Mouse (Mus musculus) CH12.LX (cell line): Measurements from ENCODE around the gene Cd38. TPM values are rescaled to one million over a fixed set of nuclear protein-coding genes. Genes with fewer than 3 reads are reported as not detected.

Experiments used
- DNase-seq: peaks from one replicate; pipeline ENCODE4 v3.0.0-alpha.2; 2013; ENCODE audit errors: extremely low read depth
- H3K27ac ChIP-seq: 2 replicates; pipeline ENCODE4 v1.5.1; 2012; ENCODE audit warnings: low read depth, mild to moderate bottlenecking, control low read depth, moderate library complexity; ENCODE audit not compliant: insufficient read depth
- H3K27me3 ChIP-seq: replicated peaks from 2 replicates; pipeline ENCODE3; 2012; ENCODE audit warnings: inconsistent platforms
- H3K36me3 ChIP-seq, 2 experiments: replicated peaks in 1 of 2; 2 replicates each; pipeline versions ENCODE3 to v1.6.1; 2012; ENCODE audit warnings: inconsistent platforms in 1 of 2, low read length in 1 of 2, mild to moderate bottlenecking in 1 of 2, mixed read lengths in 1 of 2, moderate library complexity in 1 of 2; ENCODE audit not compliant: control insufficient read depth in 1 of 2, insufficient read depth in 1 of 2
- H3K4me1 ChIP-seq, 2 experiments: 2 replicates each; pipeline ENCODE4 v1.6.1; 2012; ENCODE audit warnings: inconsistent platforms in 1 of 2, moderate library complexity in 1 of 2; ENCODE audit not compliant: insufficient read depth in 2 of 2, control insufficient read depth in 1 of 2
- H3K4me2 ChIP-seq: 2 replicates; pipeline ENCODE4 v1.6.1; 2012; ENCODE audit warnings: low read depth, mild to moderate bottlenecking, control low read depth; ENCODE audit not compliant: poor library complexity, insufficient read depth, severe bottlenecking
- H3K4me3 ChIP-seq, 3 experiments: fragments of 150-350 bp in 1 of 3; sonication (generic) in 1 of 3; replicated peaks in 1 of 3; 2 replicates each; pipeline versions ENCODE3 to v1.5.1; 2011 to 2012; ENCODE audit warnings: low read depth in 2 of 3, low read length in 2 of 3, mild to moderate bottlenecking in 2 of 3, moderate library complexity in 2 of 3, control low read depth in 1 of 3, improper control_type of control experiment in 1 of 3, inconsistent platforms in 1 of 3, mixed read lengths in 1 of 3; ENCODE audit not compliant: poor library complexity in 1 of 3
- H3K79me2 ChIP-seq: replicated peaks from 2 replicates; pipeline ENCODE4 v1.6.1; 2012; ENCODE audit warnings: mild to moderate bottlenecking, moderate library complexity; ENCODE audit not compliant: control insufficient read depth, poor library complexity, insufficient read depth, severe bottlenecking; ENCODE audit errors: extremely low read depth
- H3K9ac ChIP-seq: 2 replicates; pipeline ENCODE4 v1.6.1; 2012; ENCODE audit warnings: low read depth, mild to moderate bottlenecking, control low read depth, moderate library complexity; ENCODE audit not compliant: insufficient read depth
- H3K9me3 ChIP-seq: replicated peaks from 2 replicates; pipeline ENCODE3; 2012; ENCODE audit warnings: low read length, inconsistent platforms, mixed read lengths
- BHLHE40 ChIP-seq: IDR thresholded peaks from 2 replicates; pipeline ENCODE4 v1.6.1; 2011; ENCODE audit warnings: mild to moderate bottlenecking, low read depth, low read length, improper control_type of control experiment
- CHD1 ChIP-seq: IDR thresholded peaks from 2 replicates; pipeline ENCODE4 v1.6.1; 2012; ENCODE audit warnings: low read depth, low read length, improper control_type of control experiment, inconsistent platforms
- CHD2 ChIP-seq: IDR thresholded peaks from 2 replicates; pipeline ENCODE4 v1.6.1; 2011; ENCODE audit warnings: low read length, improper control_type of control experiment
- CTCF ChIP-seq, 2 experiments: IDR thresholded peaks in 1 of 2; conservative IDR thresholded peaks in 1 of 2; 2 replicates each; pipeline ENCODE4 v1.5.1; 2011 to 2012; ENCODE audit warnings: low read depth in 2 of 2, low read length in 2 of 2, improper control_type of control experiment in 1 of 2, inconsistent platforms in 1 of 2, mild to moderate bottlenecking in 1 of 2, moderate library complexity in 1 of 2
- E2F4 ChIP-seq: IDR thresholded peaks from 2 replicates; pipeline ENCODE4 v1.6.1; 2011; ENCODE audit warnings: low read depth, low read length, improper control_type of control experiment; ENCODE audit not compliant: insufficient replicate concordance
- ELF1 ChIP-seq: IDR thresholded peaks from 2 replicates; pipeline ENCODE4 v1.6.1; 2014; ENCODE audit warnings: low read depth, mild to moderate bottlenecking, inconsistent platforms, low read length, improper control_type of control experiment
- EP300 ChIP-seq: IDR thresholded peaks from 2 replicates; pipeline ENCODE4 v1.6.1; 2011; ENCODE audit warnings: low read length, improper control_type of control experiment
- ETS1 ChIP-seq: conservative IDR thresholded peaks from 2 replicates; pipeline ENCODE4 v1.6.1; 2012; ENCODE audit warnings: low read depth, mild to moderate bottlenecking, inconsistent platforms, low read length, improper control_type of control experiment, moderate library complexity
- GABPA ChIP-seq: IDR thresholded peaks from 2 replicates; pipeline ENCODE4 v1.6.1; 2012; ENCODE audit warnings: low read depth, low read length, improper control_type of control experiment, inconsistent platforms; ENCODE audit not compliant: insufficient replicate concordance
- IRF4 ChIP-seq: IDR thresholded peaks from 2 replicates; pipeline ENCODE4 v1.6.1; 2014; ENCODE audit warnings: low read depth, mild to moderate bottlenecking, inconsistent platforms, low read length, improper control_type of control experiment
- JUN ChIP-seq: IDR thresholded peaks from 2 replicates; pipeline ENCODE4 v1.6.1; 2011; ENCODE audit warnings: low read depth, mild to moderate bottlenecking, low read length, improper control_type of control experiment, moderate library complexity; ENCODE audit not compliant: insufficient read depth
- JUND ChIP-seq: conservative IDR thresholded peaks from 2 replicates; pipeline ENCODE4 v1.6.1; 2011; ENCODE audit warnings: low read depth, low read length, improper control_type of control experiment
- MAFK ChIP-seq: IDR thresholded peaks from 2 replicates; pipeline ENCODE4 v1.6.1; 2011; ENCODE audit warnings: low read length, improper control_type of control experiment; ENCODE audit not compliant: insufficient replicate concordance
- MAX ChIP-seq: IDR thresholded peaks from 2 replicates; pipeline ENCODE4 v1.6.1; 2011; ENCODE audit warnings: low read length, improper control_type of control experiment
- MAZ ChIP-seq: IDR thresholded peaks from 2 replicates; pipeline ENCODE4 v1.6.1; 2012; ENCODE audit warnings: low read depth, mild to moderate bottlenecking, inconsistent platforms, low read length, improper control_type of control experiment, moderate library complexity
- MEF2A ChIP-seq: IDR thresholded peaks from 2 replicates; pipeline ENCODE4 v1.6.1; 2014; ENCODE audit warnings: low read depth, mild to moderate bottlenecking, inconsistent platforms, low read length, improper control_type of control experiment, borderline replicate concordance
- MXI1 ChIP-seq: IDR thresholded peaks from 2 replicates; pipeline ENCODE4 v1.6.1; 2011; ENCODE audit warnings: mild to moderate bottlenecking, low read depth, low read length, improper control_type of control experiment
- MYC ChIP-seq: IDR thresholded peaks from 2 replicates; pipeline ENCODE4 v1.6.1; 2011; ENCODE audit warnings: low read depth, mild to moderate bottlenecking, improper control_type of control experiment, low read length
- NELFE ChIP-seq: IDR thresholded peaks from 2 replicates; pipeline ENCODE4 v1.6.1; 2011; ENCODE audit warnings: low read depth, low read length, improper control_type of control experiment
- NRF1 ChIP-seq: IDR thresholded peaks from 2 replicates; pipeline ENCODE4 v1.6.1; 2014; ENCODE audit warnings: low read depth, mild to moderate bottlenecking, inconsistent platforms, low read length, improper control_type of control experiment, moderate library complexity
- POLR2AphosphoS2 ChIP-seq: IDR thresholded peaks from 2 replicates; pipeline ENCODE4 v1.6.1; 2011; ENCODE audit warnings: low read depth, low read length, improper control_type of control experiment
- RAD21 ChIP-seq: IDR thresholded peaks from 2 replicates; pipeline ENCODE4 v1.6.1; 2011; ENCODE audit warnings: low read depth, mild to moderate bottlenecking, low read length, improper control_type of control experiment, moderate library complexity
- RCOR1 ChIP-seq: conservative IDR thresholded peaks from 2 replicates; pipeline ENCODE4 v1.6.1; 2012; ENCODE audit warnings: low read depth, mild to moderate bottlenecking, inconsistent platforms, low read length, improper control_type of control experiment
- SIN3A ChIP-seq: IDR thresholded peaks from 2 replicates; pipeline ENCODE4 v1.6.1; 2012; ENCODE audit warnings: low read length, improper control_type of control experiment, inconsistent platforms
- SMC3 ChIP-seq: IDR thresholded peaks from 2 replicates; pipeline ENCODE4 v1.6.1; 2011; ENCODE audit warnings: low read depth, low read length, improper control_type of control experiment
- TCF12 ChIP-seq: IDR thresholded peaks from 2 replicates; pipeline ENCODE4 v1.6.1; 2014; ENCODE audit warnings: low read depth, mild to moderate bottlenecking, inconsistent platforms, low read length, improper control_type of control experiment
- UBTF ChIP-seq: IDR thresholded peaks from 2 replicates; pipeline ENCODE4 v1.6.1; 2012; ENCODE audit warnings: low read depth, mild to moderate bottlenecking, inconsistent platforms, low read length, improper control_type of control experiment, moderate library complexity
- USF1 ChIP-seq: IDR thresholded peaks from 2 replicates; pipeline ENCODE4 v1.6.1; 2014; ENCODE audit warnings: low read depth, mild to moderate bottlenecking, inconsistent platforms, low read length, improper control_type of control experiment
- USF2 ChIP-seq: conservative IDR thresholded peaks from 2 replicates; pipeline ENCODE4 v1.6.1; 2011; ENCODE audit warnings: low read depth, low read length, improper control_type of control experiment
- ZC3H11A ChIP-seq: IDR thresholded peaks from 2 replicates; pipeline ENCODE4 v1.6.1; 2012; ENCODE audit warnings: low read depth, mild to moderate bottlenecking, inconsistent platforms, low read length, improper control_type of control experiment
- ZKSCAN1 ChIP-seq: IDR thresholded peaks from 2 replicates; pipeline ENCODE4 v1.6.1; 2012; ENCODE audit warnings: low read depth, inconsistent platforms, low read length, improper control_type of control experiment, borderline replicate concordance
- ZMIZ1 ChIP-seq: IDR thresholded peaks from 2 replicates; pipeline ENCODE4 v1.6.1; 2012; ENCODE audit warnings: low read depth, mild to moderate bottlenecking, inconsistent platforms, low read length, improper control_type of control experiment
- ZNF384 ChIP-seq: IDR thresholded peaks from 2 replicates; pipeline ENCODE4 v1.6.1; 2012; ENCODE audit warnings: low read depth, low read length, improper control_type of control experiment, inconsistent platforms
- dilution Hi-C: fragments of 300-500 bp; cut with MboI; formaldehyde crosslinking; loops from 2 replicates; pipeline ENCODE4 v1.14.3; 2020; ENCODE audit warnings: low sequenced_read_pairs; ENCODE audit not compliant: extremely low pct_unique_long_range_greater_than_20kb, extremely low pct_ligation_motif_present
- in situ Hi-C: fragments of 300-500 bp; cut with MboI; formaldehyde crosslinking; loops from 3 replicates; pipeline ENCODE4 v1.14.3; 2019; ENCODE audit warnings: low sequenced_read_pairs, low pct_ligation_motif_present, low pct_unique_long_range_greater_than_20kb, mixed read lengths
- polyA plus RNA-seq: library from polyadenylated mRNA; unstranded; fragments of >175 nt; gene quantifications from 2 replicates; pipeline ENCODE4 v1.2.1, GENCODE M21; 2012; ENCODE audit warnings: low read depth; ENCODE audit not compliant: insufficient read length
- total RNA-seq, 2 experiments: library from RNA; depleted of rRNA; stranded (reverse); fragments of 300-350 nt in 1 of 2; fragments of >200 nt in 1 of 2; gene quantifications; 2 replicates each; pipeline ENCODE4 v1.2.3; 2012 to 2014

Gene Cd38
- total and polyA plus RNA-seq, 3 experiments: 0.93 to 3.3 (median 1.5) TPM

DNA sequence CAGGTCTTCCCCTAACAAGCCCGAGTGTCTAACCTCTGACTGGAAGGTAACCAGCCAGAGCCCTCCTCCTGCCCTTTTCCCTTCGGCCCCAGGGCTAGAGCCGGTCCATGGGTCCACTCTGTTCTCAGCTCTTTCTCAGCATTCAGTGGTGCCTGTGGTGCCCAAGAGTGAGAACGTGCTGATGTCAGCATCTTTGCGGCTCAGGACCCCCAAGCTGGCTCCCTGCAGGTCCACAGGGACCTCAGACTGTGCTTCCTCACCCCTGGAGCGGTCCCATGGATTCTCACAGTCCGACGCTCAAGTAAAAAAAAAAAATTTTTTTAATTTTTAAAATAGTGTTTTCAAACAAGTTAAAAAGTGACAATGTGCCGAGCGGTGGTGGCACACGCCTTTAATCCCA, 53.5 kb downstream of the Cd38 start:
- no peak overlapping the region for H3K4me3 ChIP-seq
- no peak for TF ChIP-seq ELF1
- TF ChIP-seq ETS1: no peak
- no peak for TF ChIP-seq TCF12
- no peak for TF ChIP-seq ZNF384
- TF ChIP-seq MEF2A: no peak
- TF ChIP-seq MAFK: peak; percentile 82
- H3K4me2 ChIP-seq: no peak overlapping the region
- no peak overlapping the region for H3K27ac ChIP-seq
- H3K9me3 ChIP-seq: no peaks in the 10 kb centered on the region
- peaks cover 3 to 21% of the 10 kb centered on the region in 2 experiments; a peak in 3 of 4 replicates for H3K4me1 ChIP-seq
- no peak overlapping the region for H3K9ac ChIP-seq
- dilution Hi-C loops (no loop called here), in situ Hi-C loops (loop anchor here (10.0 kb wide), 1 partner anchor 63 kb away; the partner anchor contains the start of gene Fgfbp1)
- DNase-seq: no peak
- no peaks in the 10 kb centered on the region for H3K36me3 ChIP-seq
- H3K27me3 ChIP-seq: no peaks in the 10 kb centered on the region
- H3K79me2 ChIP-seq: no peaks in the 10 kb centered on the region

DNA sequence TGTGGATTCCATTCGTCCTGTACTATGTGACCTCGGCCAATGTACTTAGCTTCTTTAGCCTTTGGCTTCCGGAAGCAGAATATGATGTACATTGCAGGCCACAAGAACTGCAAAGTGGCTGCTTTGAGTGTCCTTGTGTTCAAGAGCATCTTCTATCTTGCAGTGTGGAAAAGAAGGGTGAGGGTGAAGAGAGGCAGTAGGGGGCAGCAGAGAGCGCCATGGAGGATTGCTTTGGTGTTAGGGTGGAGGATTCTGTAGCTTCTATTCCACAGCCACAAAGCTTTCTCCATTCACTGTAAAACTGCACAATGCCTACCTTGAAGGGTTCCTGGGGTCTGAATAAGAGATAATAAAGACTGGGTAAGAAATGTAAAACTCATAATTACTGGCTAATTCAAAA, 55.6 kb downstream of the Cd38 start:
- peak; percentile 82 for DNase-seq
- H3K27ac ChIP-seq: no peak overlapping the region
- H3K4me1 ChIP-seq: peaks cover 3 to 21% of the 10 kb centered on the region in 2 experiments; a peak in 3 of 4 replicates
- no peaks in the 10 kb centered on the region for H3K79me2 ChIP-seq
- no peak for TF ChIP-seq USF1
- no peak for TF ChIP-seq JUN
- no peak for TF ChIP-seq E2F4
- no peak for TF ChIP-seq POLR2AphosphoS2
- no peak for TF ChIP-seq BHLHE40
- no peak for TF ChIP-seq ZKSCAN1
- peak; percentile 82 for TF ChIP-seq RAD21
- peak; percentile 59 to 93; a peak in 3 of 4 replicates for TF ChIP-seq CTCF (conservative IDR thresholded peaks at IDR 0.05 in 1 of 2, IDR thresholded peaks at IDR 0.05 in 1 of 2; ENCODE audit: low read depth in 2 of 2, low read length in 2 of 2)
- no peak for TF ChIP-seq UBTF
- no peak for TF ChIP-seq IRF4
- peak; percentile 14; the same call in 1 of the 2 replicates for TF ChIP-seq NELFE
- TF ChIP-seq SIN3A: no peak
- TF ChIP-seq MAZ: no peak
- TF ChIP-seq MAFK: no peak
- TF ChIP-seq EP300: no peak
- no peak for TF ChIP-seq RCOR1
- no peak for TF ChIP-seq CHD1
- no peak for TF ChIP-seq JUND
- TF ChIP-seq NRF1: no peak
- peak; percentile 56 for TF ChIP-seq ZC3H11A
- no peak for TF ChIP-seq MEF2A
- TF ChIP-seq ELF1: no peak
- TF ChIP-seq MXI1: no peak
- TF ChIP-seq SMC3: peak; percentile 97
- no peak for TF ChIP-seq CHD2
- peak; percentile 76; the same call in 1 of the 2 replicates for TF ChIP-seq ZNF384
- TF ChIP-seq ZMIZ1: no peak
- no peak for TF ChIP-seq MYC
- TF ChIP-seq GABPA: no peak
- no peak for TF ChIP-seq MAX
- no peak for TF ChIP-seq USF2
- dilution Hi-C loops: no loop called here
- no peak overlapping the region for H3K4me3 ChIP-seq
- no peak overlapping the region for H3K4me2 ChIP-seq
- H3K27me3 ChIP-seq: no peaks in the 10 kb centered on the region
- no peak overlapping the region for H3K9ac ChIP-seq
- H3K36me3 ChIP-seq: no peaks in the 10 kb centered on the region
- H3K9me3 ChIP-seq: no peaks in the 10 kb centered on the region
- in situ Hi-C loops: loop anchor here (10.0 kb wide), 1 partner anchor 61 kb away; the partner anchor contains the start of gene Fgfbp1
